Mouse (Mus musculus): ENCODE measurements at regions not wholly inside any gene's neighbourhood (a gene's known extent, or its start where the extent isn't known, plus 50 kb on each side); places are given as distances from the start of the nearest gene placed in this dataset.
"Not testable (repeated sequence)": the region's sequence is repeated elsewhere in the genome, so short reads cannot be mapped to it uniquely, and the experiment has no call there.

DNA sequence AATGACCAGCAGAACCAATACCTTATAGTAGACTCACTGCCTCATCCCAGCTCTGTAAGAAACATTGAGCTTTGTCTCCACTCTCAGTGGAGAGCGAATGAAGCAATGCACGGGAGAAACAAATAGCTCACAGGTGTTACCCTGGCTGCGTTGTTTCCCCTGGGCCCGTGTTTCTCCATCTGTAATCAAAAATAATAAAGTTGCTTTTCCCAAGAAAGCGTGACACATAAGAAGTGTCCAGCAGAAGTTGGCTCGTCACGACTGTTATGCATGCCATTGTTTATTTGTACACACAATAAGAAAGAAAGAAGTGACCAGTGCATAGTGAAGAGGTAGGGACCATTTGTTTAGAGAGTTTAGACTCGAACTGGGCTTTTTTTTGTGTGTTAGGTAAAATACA is 171.3 kb upstream of the Frmd6 start:
- Histone ChIP-seq H3K4me1 (ENCODE audit: control insufficient read depth, insufficient read depth, insufficient read length, low read length) (no peaks in the 10 kb centered on the region; the same call in 1 of the 2 replicates), H3K27ac (replicated peaks; ENCODE audit: low read depth, low read length) (no peak overlapping the region), H3K4me3 (ENCODE audit: insufficient read depth, low read depth, low read length) (no peak overlapping the region)

DNA sequence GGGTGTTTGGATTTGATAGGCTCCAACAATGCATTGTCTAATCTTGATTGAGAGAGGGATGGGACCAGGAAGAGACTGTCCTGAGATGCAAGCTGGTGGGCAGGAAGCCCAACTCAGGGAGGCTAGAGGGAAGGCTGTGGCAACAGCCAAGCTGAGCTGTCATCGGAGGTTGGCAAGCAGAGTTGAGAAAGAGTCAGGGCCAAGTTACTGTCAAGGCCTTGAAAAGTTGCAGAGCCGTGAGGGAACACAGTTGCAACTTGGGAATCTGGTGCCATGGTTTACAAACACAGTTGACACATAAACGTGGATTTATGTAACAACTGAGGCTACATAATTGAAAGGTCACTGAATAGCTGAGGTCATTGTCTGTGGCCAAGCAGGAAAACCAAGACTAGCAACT is 170.8 kb upstream of the Frmd6 start:
- Histone ChIP-seq H3K4me3 (ENCODE audit: insufficient read depth, low read depth, low read length) (no peak overlapping the region), H3K4me1 (ENCODE audit: control insufficient read depth, insufficient read depth, insufficient read length, low read length) (no peaks in the 10 kb centered on the region; the same call in 1 of the 2 replicates), H3K27ac (replicated peaks; ENCODE audit: low read depth, low read length) (no peak overlapping the region)

DNA sequence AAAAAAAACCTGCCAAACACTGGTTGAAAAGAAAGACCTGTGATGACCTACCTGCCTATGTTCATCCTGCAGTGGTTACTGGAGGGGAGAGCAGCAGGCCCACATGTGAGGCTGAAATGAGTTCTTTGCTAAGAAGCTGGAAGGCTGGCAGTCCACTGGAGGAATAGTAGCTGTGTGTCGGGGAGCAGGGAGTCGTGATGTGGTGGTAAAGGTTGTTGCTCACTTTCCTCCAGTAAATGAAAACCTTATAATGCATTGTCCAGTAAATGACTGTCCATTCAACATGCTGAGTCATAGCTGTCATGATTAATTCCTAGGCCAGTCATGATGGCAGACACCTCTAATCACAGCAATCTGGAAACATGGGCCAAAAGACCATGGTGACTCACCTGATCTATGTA is 169.9 kb upstream of the Frmd6 start:
- no peak overlapping the region for H3K27ac ChIP-seq (replicated peaks; ENCODE audit: low read depth, low read length)
- no peaks in the 10 kb centered on the region; the same call in 1 of the 2 replicates for H3K4me1 ChIP-seq (ENCODE audit: control insufficient read depth, insufficient read depth, insufficient read length, low read length)

DNA sequence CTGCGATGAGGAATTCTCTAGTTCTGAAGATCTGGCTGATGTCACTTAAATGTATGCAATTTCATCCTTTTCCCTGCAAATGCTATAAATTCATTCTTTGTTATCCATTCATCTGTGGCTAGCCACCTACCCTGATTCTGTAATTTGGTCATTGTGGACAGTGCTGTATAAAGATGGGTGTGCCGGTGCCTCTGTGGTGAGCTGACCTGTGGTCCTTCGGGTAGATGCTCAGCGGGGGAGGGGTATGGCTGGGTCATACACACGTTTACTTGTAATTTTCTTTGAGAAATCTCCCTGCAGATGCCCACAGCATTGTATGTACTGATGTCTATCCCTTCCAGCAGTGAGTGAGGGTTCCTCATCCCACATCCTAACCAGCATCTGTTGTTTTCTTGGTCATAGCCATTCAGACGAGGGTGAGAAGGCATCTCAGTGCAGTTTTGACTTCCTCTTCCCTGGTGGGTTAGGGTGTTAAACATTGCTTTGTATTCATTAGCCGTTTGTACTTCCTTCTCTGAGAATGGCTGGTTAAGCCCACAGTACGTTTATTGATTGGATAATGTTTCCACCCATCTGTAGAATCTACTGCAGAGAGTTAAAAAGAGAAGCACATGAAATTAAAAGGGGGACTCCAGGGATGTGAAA is 169.3 kb upstream of the Frmd6 start:
- H3K4me1 ChIP-seq (ENCODE audit: control insufficient read depth, insufficient read depth, insufficient read length, low read length): no peaks in the 10 kb centered on the region; the same call in 1 of the 2 replicates
- H3K4me3 ChIP-seq (ENCODE audit: insufficient read depth, low read depth, low read length): no peak overlapping the region
- no peak overlapping the region for H3K27ac ChIP-seq (replicated peaks; ENCODE audit: low read depth, low read length)

More for the DNA sequence above, 169.9 kb upstream of the Frmd6 start:
- H3K4me3 ChIP-seq (ENCODE audit: insufficient read depth, low read depth, low read length): no peak overlapping the region

DNA sequence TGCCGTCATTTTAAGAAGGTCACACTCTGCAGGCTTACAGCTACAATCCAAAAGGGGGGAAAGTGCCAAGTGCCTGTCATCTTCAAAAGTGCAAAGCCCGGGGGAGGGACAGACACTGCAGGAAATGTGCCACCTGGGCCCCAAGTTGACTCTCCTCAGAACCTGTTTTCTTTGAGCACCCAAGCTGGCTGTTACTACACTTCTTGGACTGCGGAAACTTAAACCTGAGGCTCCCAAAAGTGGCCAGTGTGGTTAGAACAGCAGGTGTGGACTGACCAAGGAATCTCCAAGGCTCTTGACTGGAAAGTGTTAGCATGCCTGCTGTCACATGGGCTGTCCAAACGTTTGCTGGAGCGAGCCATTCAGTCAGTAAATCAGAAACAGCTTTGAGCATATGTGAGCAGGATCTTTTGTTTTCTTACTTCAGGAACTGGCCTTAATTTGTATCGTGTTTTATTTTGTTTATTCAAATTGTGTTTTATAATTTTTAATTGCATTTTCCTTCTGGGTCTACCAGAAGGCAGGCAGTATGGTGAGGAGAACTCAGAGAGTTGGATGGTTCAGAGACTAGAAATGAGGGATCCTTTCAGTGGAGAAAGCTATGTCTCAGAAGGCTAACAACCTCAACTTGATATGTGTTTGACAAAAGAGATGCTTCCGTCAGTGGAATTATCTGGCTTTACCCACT is 168.4 kb upstream of the Frmd6 start:
- H3K27ac ChIP-seq (replicated peaks; ENCODE audit: low read depth, low read length): no peak overlapping the region
- no peak overlapping the region for H3K4me3 ChIP-seq (ENCODE audit: insufficient read depth, low read depth, low read length)
- no peaks in the 10 kb centered on the region; the same call in 1 of the 2 replicates for H3K4me1 ChIP-seq (ENCODE audit: control insufficient read depth, insufficient read depth, insufficient read length, low read length)

DNA sequence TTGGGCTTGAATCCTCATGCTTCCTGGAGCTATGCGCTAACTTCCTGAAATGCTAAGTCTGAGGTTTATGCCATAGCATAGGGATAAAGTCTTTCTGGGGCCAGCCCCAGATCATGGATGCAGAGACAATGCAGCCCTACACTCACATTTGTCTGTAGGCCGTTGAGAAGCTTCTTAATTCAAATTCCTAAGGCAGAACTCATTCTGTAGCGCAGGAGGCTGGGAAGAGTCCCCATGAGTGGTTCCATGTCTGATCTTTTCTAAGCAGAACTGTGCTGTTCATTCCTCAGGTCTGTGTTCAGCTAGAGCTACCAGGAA is 167.9 kb upstream of the Frmd6 start:
- H3K27ac ChIP-seq (replicated peaks; ENCODE audit: low read depth, low read length): no peak overlapping the region
- H3K4me3 ChIP-seq (ENCODE audit: insufficient read depth, low read depth, low read length): no peak overlapping the region
- H3K4me1 ChIP-seq (ENCODE audit: control insufficient read depth, insufficient read depth, insufficient read length, low read length): no peaks in the 10 kb centered on the region; the same call in 1 of the 2 replicates

DNA sequence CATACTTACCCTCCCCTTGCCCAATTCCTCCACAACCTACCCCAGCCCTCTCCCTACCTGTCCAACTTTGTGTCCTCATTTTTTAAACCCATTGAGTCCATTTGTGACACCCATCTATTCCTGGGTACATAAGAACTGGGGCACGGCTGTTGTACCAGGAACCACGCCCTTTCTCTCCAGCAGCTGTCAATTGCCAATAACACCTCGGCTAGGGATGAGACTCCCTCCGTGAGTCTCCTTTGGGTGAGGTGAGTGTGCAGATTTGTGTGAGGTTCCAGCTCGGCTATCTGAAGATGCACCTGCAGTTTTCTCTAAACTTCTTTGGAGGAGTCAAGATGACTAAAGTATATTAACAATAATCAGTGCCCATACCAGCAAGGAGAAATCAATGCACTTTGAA is 167.2 kb upstream of the Frmd6 start:
- no peaks in the 10 kb centered on the region; the same call in 1 of the 2 replicates for H3K4me1 ChIP-seq (ENCODE audit: control insufficient read depth, insufficient read depth, insufficient read length, low read length)
- H3K27ac ChIP-seq (replicated peaks; ENCODE audit: low read depth, low read length): no peak overlapping the region
- no peak overlapping the region for H3K4me3 ChIP-seq (ENCODE audit: insufficient read depth, low read depth, low read length)

DNA sequence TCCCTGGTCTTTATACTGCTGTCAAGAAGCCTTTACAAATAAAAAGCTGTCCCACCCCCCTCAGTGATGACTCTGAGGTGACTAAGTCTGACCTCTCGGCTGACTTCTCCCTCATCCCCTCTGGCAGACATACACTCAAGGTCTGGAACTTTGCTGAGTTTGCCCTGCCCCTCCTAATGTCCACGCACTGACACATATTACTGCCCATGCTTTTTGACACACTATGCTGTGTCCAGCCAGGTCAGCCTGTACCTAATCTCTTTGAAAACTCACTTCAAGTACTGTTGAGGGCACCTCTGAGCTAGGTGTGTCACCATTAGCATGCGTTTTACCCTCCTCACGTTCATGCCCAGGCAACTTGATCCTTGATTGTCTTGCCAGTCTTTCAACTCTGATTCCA is 164.9 kb upstream of the Frmd6 start:
- no peak overlapping the region for H3K27ac ChIP-seq (replicated peaks; ENCODE audit: low read depth, low read length)
- no peak overlapping the region for H3K4me3 ChIP-seq (ENCODE audit: insufficient read depth, low read depth, low read length)
- H3K4me1 ChIP-seq (ENCODE audit: control insufficient read depth, insufficient read depth, insufficient read length, low read length): no peaks in the 10 kb centered on the region

DNA sequence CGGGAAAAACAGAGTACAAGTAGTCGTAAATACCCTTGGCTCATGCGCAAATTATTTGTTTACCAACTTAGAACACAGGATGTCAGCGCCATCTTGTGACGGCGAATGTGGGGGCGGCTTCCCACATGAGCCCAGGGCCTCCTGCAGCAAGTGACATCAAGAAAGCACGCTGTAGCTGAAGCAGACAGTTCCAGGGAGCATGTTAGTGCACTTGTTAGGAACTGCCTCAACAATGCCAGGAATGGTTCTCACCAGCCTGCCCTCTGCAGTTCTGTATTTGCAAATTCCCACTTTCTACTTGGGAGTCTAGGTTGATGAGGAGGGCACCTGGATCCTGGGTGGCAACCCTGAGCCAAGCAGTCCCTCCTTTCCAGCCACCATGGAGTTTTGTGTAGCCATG is 157.2 kb upstream of the Frmd6 start:
- H3K4me1 ChIP-seq (ENCODE audit: control insufficient read depth, insufficient read depth, insufficient read length, low read length); H3K4me3 ChIP-seq (ENCODE audit: insufficient read depth, low read depth, low read length); H3K27ac ChIP-seq (replicated peaks; ENCODE audit: low read depth, low read length): not testable (repeated sequence)

DNA sequence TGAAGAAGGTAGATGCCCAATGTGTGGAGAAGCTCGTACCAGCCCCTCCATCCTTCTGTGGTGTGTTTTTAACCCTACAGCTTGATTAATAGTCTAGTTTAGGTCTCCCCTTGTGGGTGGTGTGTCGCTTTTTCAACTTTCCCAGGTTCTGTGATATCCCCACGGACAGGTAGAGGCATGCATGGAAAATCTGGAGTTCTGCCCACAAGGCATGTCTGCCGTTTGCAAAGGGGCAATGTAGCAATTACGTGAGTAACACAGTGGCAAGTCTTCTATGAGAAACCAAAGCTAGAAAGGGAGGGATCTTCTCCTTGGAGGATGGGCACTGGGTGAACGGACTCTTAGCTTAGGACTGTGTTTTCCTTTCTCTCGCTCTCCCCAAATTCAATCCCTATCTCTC is 153.2 kb upstream of the Frmd6 start:
- no peak overlapping the region for H3K27ac ChIP-seq (replicated peaks; ENCODE audit: low read depth, low read length)
- no peaks in the 10 kb centered on the region for H3K4me1 ChIP-seq (ENCODE audit: control insufficient read depth, insufficient read depth, insufficient read length, low read length)

DNA sequence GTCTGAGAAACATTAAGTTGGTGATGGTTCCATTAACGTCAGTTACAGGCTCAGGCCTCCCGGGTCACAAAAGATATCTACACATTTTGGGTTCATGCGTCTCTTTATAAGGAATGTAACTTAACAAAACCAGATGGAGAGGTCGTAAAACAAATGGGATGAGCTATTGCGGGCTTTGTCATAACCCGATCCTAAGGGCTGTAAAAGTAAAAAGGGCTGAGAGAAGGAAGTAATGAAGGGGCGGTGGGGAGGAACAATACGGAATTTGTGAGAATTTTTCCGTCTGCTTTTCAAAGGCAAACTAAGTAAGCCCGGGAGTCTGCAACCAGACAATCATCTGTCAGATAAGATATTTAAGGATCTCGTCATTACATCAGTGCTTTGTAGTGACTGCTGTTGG is 152.1 kb upstream of the Frmd6 start:
- H3K27ac ChIP-seq (replicated peaks; ENCODE audit: low read depth, low read length): no peak overlapping the region
- H3K4me3 ChIP-seq (ENCODE audit: insufficient read depth, low read depth, low read length): no peak overlapping the region
- no peaks in the 10 kb centered on the region for H3K4me1 ChIP-seq (ENCODE audit: control insufficient read depth, insufficient read depth, insufficient read length, low read length)

More for the DNA sequence above, 153.2 kb upstream of the Frmd6 start:
- H3K4me3 ChIP-seq (ENCODE audit: insufficient read depth, low read depth, low read length): no peak overlapping the region

DNA sequence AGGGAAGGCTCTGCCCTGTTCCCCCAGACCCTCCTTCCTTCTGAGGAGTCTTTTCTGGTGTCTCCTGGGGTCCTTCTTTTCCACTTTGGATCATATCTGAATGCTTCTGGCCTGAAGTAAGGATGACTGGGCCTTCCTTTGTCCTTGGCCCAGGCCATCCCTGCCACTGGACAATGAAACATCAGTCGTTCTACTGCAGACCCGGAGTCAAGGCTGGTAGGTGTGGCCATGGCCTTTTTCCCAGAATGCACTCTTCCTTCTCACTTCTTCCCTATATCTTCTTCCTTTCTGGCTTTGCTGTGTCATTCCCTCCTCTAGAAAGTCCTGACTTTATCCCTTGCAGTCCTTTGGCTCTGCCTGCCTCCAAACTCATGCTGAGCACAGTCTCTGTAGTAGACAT is 151.2 kb upstream of the Frmd6 start:
- no peak overlapping the region for H3K27ac ChIP-seq (replicated peaks; ENCODE audit: low read depth, low read length)
- H3K4me3 ChIP-seq (ENCODE audit: insufficient read depth, low read depth, low read length): no peak overlapping the region
- H3K4me1 ChIP-seq (ENCODE audit: control insufficient read depth, insufficient read depth, insufficient read length, low read length): no peaks in the 10 kb centered on the region

DNA sequence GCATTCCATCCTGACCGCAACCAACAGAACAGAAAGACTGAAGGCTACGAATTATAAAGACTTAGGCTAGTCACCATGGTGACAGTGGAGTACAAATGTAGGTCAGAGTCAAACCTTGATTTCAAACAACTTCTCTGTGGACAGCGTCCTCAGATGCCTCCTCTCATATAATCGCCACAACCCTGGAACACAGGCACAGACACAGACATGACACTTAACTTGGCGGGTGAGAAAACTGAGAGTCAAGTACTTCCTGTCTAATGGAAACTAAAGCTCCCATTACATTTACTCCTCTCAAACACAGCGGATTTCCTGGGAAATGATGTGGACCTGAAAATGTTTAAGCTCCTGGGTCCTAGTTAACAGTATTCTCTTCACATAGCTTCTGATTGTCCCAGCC is 149.5 kb upstream of the Frmd6 start:
- Histone ChIP-seq H3K4me3 (ENCODE audit: insufficient read depth, low read depth, low read length) (no peak overlapping the region), H3K4me1 (ENCODE audit: control insufficient read depth, insufficient read depth, insufficient read length, low read length) (no peaks in the 10 kb centered on the region), H3K27ac (replicated peaks; ENCODE audit: low read depth, low read length) (no peak overlapping the region)

DNA sequence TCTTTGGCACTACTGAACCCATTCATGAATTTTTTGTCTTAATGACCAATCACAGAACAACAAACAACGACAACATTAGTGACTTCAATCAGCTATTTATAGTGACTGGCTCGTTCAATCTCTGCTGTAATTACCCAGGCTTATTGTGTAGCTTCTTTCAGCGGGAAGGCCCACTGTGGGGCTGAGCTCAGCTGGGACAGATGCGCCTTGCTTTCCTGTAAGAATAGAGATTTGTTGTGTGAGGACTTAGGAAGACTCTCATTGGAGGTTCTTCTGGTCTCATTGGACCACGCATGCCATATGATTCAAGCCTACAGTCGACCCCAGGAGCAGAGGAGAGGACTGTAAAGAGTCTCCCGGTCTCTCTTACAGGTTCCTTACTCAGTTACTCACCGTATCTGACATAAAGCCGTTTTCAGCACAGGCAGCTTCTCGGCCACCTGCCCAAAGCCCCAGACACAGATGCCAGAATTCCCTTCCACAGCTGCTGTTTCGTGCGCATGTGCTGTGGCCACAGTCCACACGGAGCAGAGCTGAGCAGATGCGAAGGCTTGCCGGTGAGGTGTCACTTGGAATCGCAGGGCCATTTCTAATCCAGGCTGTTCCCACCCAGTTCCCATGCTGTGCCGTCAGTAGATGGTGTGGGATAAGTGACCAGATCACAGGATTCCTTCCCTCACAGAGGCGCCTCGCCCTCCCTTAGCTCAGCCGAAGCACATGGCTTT is 145.5 kb upstream of the Frmd6 start:
- no peak overlapping the region for H3K4me3 ChIP-seq (ENCODE audit: insufficient read depth, low read depth, low read length)
- no peaks in the 10 kb centered on the region for H3K4me1 ChIP-seq (ENCODE audit: control insufficient read depth, insufficient read depth, insufficient read length, low read length)
- no peak overlapping the region for H3K27ac ChIP-seq (replicated peaks; ENCODE audit: low read depth, low read length)

DNA sequence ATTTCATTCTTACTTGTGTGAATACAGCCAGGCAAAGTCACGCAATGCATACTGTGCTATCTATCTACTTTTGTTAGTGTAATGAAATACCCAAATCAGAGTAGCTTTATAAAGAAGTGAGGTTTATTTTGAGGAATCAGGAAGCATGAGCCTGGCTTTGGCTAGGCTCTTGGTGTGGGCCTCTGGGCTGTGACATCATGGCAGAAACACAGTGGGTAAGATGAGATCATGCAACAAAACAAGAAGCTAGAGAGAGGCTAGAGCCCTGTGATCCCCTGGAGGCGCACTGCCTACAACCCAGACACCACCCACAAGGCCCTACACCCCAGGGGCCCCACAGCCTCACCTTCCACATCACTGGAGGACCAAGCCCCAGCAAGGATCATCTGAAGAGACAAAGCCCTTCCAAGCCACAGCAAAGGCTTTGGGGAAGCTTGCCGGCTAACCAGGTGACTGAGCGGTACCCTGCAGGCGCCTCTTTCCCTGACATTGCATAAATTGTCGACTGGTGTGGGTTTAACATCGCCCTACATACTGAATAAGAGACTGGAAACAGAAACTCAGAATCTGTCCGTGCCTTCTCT is 143.8 kb upstream of the Frmd6 start:
- Histone ChIP-seq H3K4me3 (ENCODE audit: insufficient read depth, low read depth, low read length) (no peak overlapping the region), H3K4me1 (ENCODE audit: control insufficient read depth, insufficient read depth, insufficient read length, low read length) (no peaks in the 10 kb centered on the region), H3K27ac (replicated peaks; ENCODE audit: low read depth, low read length) (no peak overlapping the region)
